Mouse (Mus musculus): ENCODE data around the gene Naa16.

GRCm38 (mm10) chr14:79324112-79324840, 66.3 kb downstream of the Naa16 start:
- no peak for TF ChIP-seq POLR2A (IDR thresholded peaks at IDR 0.05; ENCODE audit: insufficient read length, low read depth)
- TF ChIP-seq POLR2AphosphoS2 (IDR thresholded peaks at IDR 0.05; ENCODE audit: insufficient read length, low read depth) = no peak
- TF ChIP-seq MAX (IDR thresholded peaks at IDR 0.05; ENCODE audit: low read depth) = no peak
- no peak for TF ChIP-seq E2F4 (IDR thresholded peaks at IDR 0.05; ENCODE audit: insufficient read depth)

All from myocyte (in vitro differentiated cells).